Mouse (Mus musculus) CH12.LX (cell line): ENCODE results near the gene Slc9a8. TPM values are rescaled to one million over a fixed set of nuclear protein-coding genes. Genes with fewer than 3 reads are reported as not detected.
A peak's percentile ranks its signal among the peaks of the same experiment; 100 is the strongest.

Experiments
- DNase-seq: peaks from one replicate; pipeline ENCODE4 v3.0.0-alpha.2; 2013; ENCODE audit errors: extremely low read depth
- H3K27ac ChIP-seq: 2 replicates; pipeline ENCODE4 v1.5.1; 2012; ENCODE audit warnings: low read depth, mild to moderate bottlenecking, control low read depth, moderate library complexity; ENCODE audit not compliant: insufficient read depth
- H3K27me3 ChIP-seq: replicated peaks from 2 replicates; pipeline ENCODE3; 2012; ENCODE audit warnings: inconsistent platforms
- H3K36me3 ChIP-seq, 2 experiments: replicated peaks in 1 of 2; 2 replicates each; pipeline versions ENCODE3 to v1.6.1; 2012; ENCODE audit warnings: inconsistent platforms in 1 of 2, low read length in 1 of 2, mild to moderate bottlenecking in 1 of 2, mixed read lengths in 1 of 2, moderate library complexity in 1 of 2; ENCODE audit not compliant: control insufficient read depth in 1 of 2, insufficient read depth in 1 of 2
- H3K4me1 ChIP-seq, 2 experiments: 2 replicates each; pipeline ENCODE4 v1.6.1; 2012; ENCODE audit warnings: inconsistent platforms in 1 of 2, moderate library complexity in 1 of 2; ENCODE audit not compliant: insufficient read depth in 2 of 2, control insufficient read depth in 1 of 2
- H3K4me2 ChIP-seq: 2 replicates; pipeline ENCODE4 v1.6.1; 2012; ENCODE audit warnings: low read depth, mild to moderate bottlenecking, control low read depth; ENCODE audit not compliant: poor library complexity, insufficient read depth, severe bottlenecking
- H3K4me3 ChIP-seq, 3 experiments: fragments of 150-350 bp in 1 of 3; sonication (generic) in 1 of 3; replicated peaks in 1 of 3; 2 replicates each; pipeline versions ENCODE3 to v1.5.1; 2011 to 2012; ENCODE audit warnings: low read depth in 2 of 3, low read length in 2 of 3, mild to moderate bottlenecking in 2 of 3, moderate library complexity in 2 of 3, control low read depth in 1 of 3, improper control_type of control experiment in 1 of 3, inconsistent platforms in 1 of 3, mixed read lengths in 1 of 3; ENCODE audit not compliant: poor library complexity in 1 of 3
- H3K79me2 ChIP-seq: replicated peaks from 2 replicates; pipeline ENCODE4 v1.6.1; 2012; ENCODE audit warnings: mild to moderate bottlenecking, moderate library complexity; ENCODE audit not compliant: control insufficient read depth, poor library complexity, insufficient read depth, severe bottlenecking; ENCODE audit errors: extremely low read depth
- H3K9ac ChIP-seq: 2 replicates; pipeline ENCODE4 v1.6.1; 2012; ENCODE audit warnings: low read depth, mild to moderate bottlenecking, control low read depth, moderate library complexity; ENCODE audit not compliant: insufficient read depth
- H3K9me3 ChIP-seq: replicated peaks from 2 replicates; pipeline ENCODE3; 2012; ENCODE audit warnings: low read length, inconsistent platforms, mixed read lengths
- BHLHE40 ChIP-seq: IDR thresholded peaks from 2 replicates; pipeline ENCODE4 v1.6.1; 2011; ENCODE audit warnings: mild to moderate bottlenecking, low read depth, low read length, improper control_type of control experiment
- CHD1 ChIP-seq: IDR thresholded peaks from 2 replicates; pipeline ENCODE4 v1.6.1; 2012; ENCODE audit warnings: low read depth, low read length, improper control_type of control experiment, inconsistent platforms
- CHD2 ChIP-seq: IDR thresholded peaks from 2 replicates; pipeline ENCODE4 v1.6.1; 2011; ENCODE audit warnings: low read length, improper control_type of control experiment
- CTCF ChIP-seq, 2 experiments: IDR thresholded peaks in 1 of 2; conservative IDR thresholded peaks in 1 of 2; 2 replicates each; pipeline ENCODE4 v1.5.1; 2011 to 2012; ENCODE audit warnings: low read depth in 2 of 2, low read length in 2 of 2, improper control_type of control experiment in 1 of 2, inconsistent platforms in 1 of 2, mild to moderate bottlenecking in 1 of 2, moderate library complexity in 1 of 2
- E2F4 ChIP-seq: IDR thresholded peaks from 2 replicates; pipeline ENCODE4 v1.6.1; 2011; ENCODE audit warnings: low read depth, low read length, improper control_type of control experiment; ENCODE audit not compliant: insufficient replicate concordance
- ELF1 ChIP-seq: IDR thresholded peaks from 2 replicates; pipeline ENCODE4 v1.6.1; 2014; ENCODE audit warnings: low read depth, mild to moderate bottlenecking, inconsistent platforms, low read length, improper control_type of control experiment
- EP300 ChIP-seq: IDR thresholded peaks from 2 replicates; pipeline ENCODE4 v1.6.1; 2011; ENCODE audit warnings: low read length, improper control_type of control experiment
- ETS1 ChIP-seq: conservative IDR thresholded peaks from 2 replicates; pipeline ENCODE4 v1.6.1; 2012; ENCODE audit warnings: low read depth, mild to moderate bottlenecking, inconsistent platforms, low read length, improper control_type of control experiment, moderate library complexity
- GABPA ChIP-seq: IDR thresholded peaks from 2 replicates; pipeline ENCODE4 v1.6.1; 2012; ENCODE audit warnings: low read depth, low read length, improper control_type of control experiment, inconsistent platforms; ENCODE audit not compliant: insufficient replicate concordance
- HCFC1 ChIP-seq: IDR thresholded peaks from 2 replicates; pipeline ENCODE4 v1.6.1; 2012; ENCODE audit warnings: low read depth, mild to moderate bottlenecking, inconsistent platforms, low read length, improper control_type of control experiment
- IRF4 ChIP-seq: IDR thresholded peaks from 2 replicates; pipeline ENCODE4 v1.6.1; 2014; ENCODE audit warnings: low read depth, mild to moderate bottlenecking, inconsistent platforms, low read length, improper control_type of control experiment
- JUN ChIP-seq: IDR thresholded peaks from 2 replicates; pipeline ENCODE4 v1.6.1; 2011; ENCODE audit warnings: low read depth, mild to moderate bottlenecking, low read length, improper control_type of control experiment, moderate library complexity; ENCODE audit not compliant: insufficient read depth
- JUND ChIP-seq: conservative IDR thresholded peaks from 2 replicates; pipeline ENCODE4 v1.6.1; 2011; ENCODE audit warnings: low read depth, low read length, improper control_type of control experiment
- KAT2A ChIP-seq: IDR thresholded peaks from 2 replicates; pipeline ENCODE4 v1.6.1; 2012; ENCODE audit warnings: low read length, improper control_type of control experiment, inconsistent platforms; ENCODE audit not compliant: insufficient replicate concordance
- MAFK ChIP-seq: IDR thresholded peaks from 2 replicates; pipeline ENCODE4 v1.6.1; 2011; ENCODE audit warnings: low read length, improper control_type of control experiment; ENCODE audit not compliant: insufficient replicate concordance
- MAX ChIP-seq: IDR thresholded peaks from 2 replicates; pipeline ENCODE4 v1.6.1; 2011; ENCODE audit warnings: low read length, improper control_type of control experiment
- MAZ ChIP-seq: IDR thresholded peaks from 2 replicates; pipeline ENCODE4 v1.6.1; 2012; ENCODE audit warnings: low read depth, mild to moderate bottlenecking, inconsistent platforms, low read length, improper control_type of control experiment, moderate library complexity
- MEF2A ChIP-seq: IDR thresholded peaks from 2 replicates; pipeline ENCODE4 v1.6.1; 2014; ENCODE audit warnings: low read depth, mild to moderate bottlenecking, inconsistent platforms, low read length, improper control_type of control experiment, borderline replicate concordance
- MXI1 ChIP-seq: IDR thresholded peaks from 2 replicates; pipeline ENCODE4 v1.6.1; 2011; ENCODE audit warnings: mild to moderate bottlenecking, low read depth, low read length, improper control_type of control experiment
- MYC ChIP-seq: IDR thresholded peaks from 2 replicates; pipeline ENCODE4 v1.6.1; 2011; ENCODE audit warnings: low read depth, mild to moderate bottlenecking, improper control_type of control experiment, low read length
- NELFE ChIP-seq: IDR thresholded peaks from 2 replicates; pipeline ENCODE4 v1.6.1; 2011; ENCODE audit warnings: low read depth, low read length, improper control_type of control experiment
- NRF1 ChIP-seq: IDR thresholded peaks from 2 replicates; pipeline ENCODE4 v1.6.1; 2014; ENCODE audit warnings: low read depth, mild to moderate bottlenecking, inconsistent platforms, low read length, improper control_type of control experiment, moderate library complexity
- PAX5 ChIP-seq: IDR thresholded peaks from 2 replicates; pipeline ENCODE4 v1.6.1; 2012; ENCODE audit warnings: low read length, inconsistent platforms, mixed read lengths
- POLR2A ChIP-seq: IDR thresholded peaks from 2 replicates; pipeline ENCODE4 v1.6.1; 2011; ENCODE audit warnings: low read depth, mild to moderate bottlenecking, improper control_type of control experiment, low read length
- POLR2AphosphoS2 ChIP-seq: IDR thresholded peaks from 2 replicates; pipeline ENCODE4 v1.6.1; 2011; ENCODE audit warnings: low read depth, low read length, improper control_type of control experiment
- RAD21 ChIP-seq: IDR thresholded peaks from 2 replicates; pipeline ENCODE4 v1.6.1; 2011; ENCODE audit warnings: low read depth, mild to moderate bottlenecking, low read length, improper control_type of control experiment, moderate library complexity
- RCOR1 ChIP-seq: conservative IDR thresholded peaks from 2 replicates; pipeline ENCODE4 v1.6.1; 2012; ENCODE audit warnings: low read depth, mild to moderate bottlenecking, inconsistent platforms, low read length, improper control_type of control experiment
- SIN3A ChIP-seq: IDR thresholded peaks from 2 replicates; pipeline ENCODE4 v1.6.1; 2012; ENCODE audit warnings: low read length, improper control_type of control experiment, inconsistent platforms
- SMC3 ChIP-seq: IDR thresholded peaks from 2 replicates; pipeline ENCODE4 v1.6.1; 2011; ENCODE audit warnings: low read depth, low read length, improper control_type of control experiment
- TBP ChIP-seq: conservative IDR thresholded peaks from 2 replicates; pipeline ENCODE4 v1.6.1; 2011; ENCODE audit warnings: low read depth, low read length, improper control_type of control experiment
- TCF12 ChIP-seq: IDR thresholded peaks from 2 replicates; pipeline ENCODE4 v1.6.1; 2014; ENCODE audit warnings: low read depth, mild to moderate bottlenecking, inconsistent platforms, low read length, improper control_type of control experiment
- UBTF ChIP-seq: IDR thresholded peaks from 2 replicates; pipeline ENCODE4 v1.6.1; 2012; ENCODE audit warnings: low read depth, mild to moderate bottlenecking, inconsistent platforms, low read length, improper control_type of control experiment, moderate library complexity
- USF1 ChIP-seq: IDR thresholded peaks from 2 replicates; pipeline ENCODE4 v1.6.1; 2014; ENCODE audit warnings: low read depth, mild to moderate bottlenecking, inconsistent platforms, low read length, improper control_type of control experiment
- USF2 ChIP-seq: conservative IDR thresholded peaks from 2 replicates; pipeline ENCODE4 v1.6.1; 2011; ENCODE audit warnings: low read depth, low read length, improper control_type of control experiment
- ZC3H11A ChIP-seq: IDR thresholded peaks from 2 replicates; pipeline ENCODE4 v1.6.1; 2012; ENCODE audit warnings: low read depth, mild to moderate bottlenecking, inconsistent platforms, low read length, improper control_type of control experiment
- ZKSCAN1 ChIP-seq: IDR thresholded peaks from 2 replicates; pipeline ENCODE4 v1.6.1; 2012; ENCODE audit warnings: low read depth, inconsistent platforms, low read length, improper control_type of control experiment, borderline replicate concordance
- ZMIZ1 ChIP-seq: IDR thresholded peaks from 2 replicates; pipeline ENCODE4 v1.6.1; 2012; ENCODE audit warnings: low read depth, mild to moderate bottlenecking, inconsistent platforms, low read length, improper control_type of control experiment
- ZNF384 ChIP-seq: IDR thresholded peaks from 2 replicates; pipeline ENCODE4 v1.6.1; 2012; ENCODE audit warnings: low read depth, low read length, improper control_type of control experiment, inconsistent platforms
- dilution Hi-C: fragments of 300-500 bp; cut with MboI; formaldehyde crosslinking; loops from 2 replicates; pipeline ENCODE4 v1.14.3; 2020; ENCODE audit warnings: low sequenced_read_pairs; ENCODE audit not compliant: extremely low pct_unique_long_range_greater_than_20kb, extremely low pct_ligation_motif_present
- in situ Hi-C: fragments of 300-500 bp; cut with MboI; formaldehyde crosslinking; loops from 3 replicates; pipeline ENCODE4 v1.14.3; 2019; ENCODE audit warnings: low sequenced_read_pairs, low pct_ligation_motif_present, low pct_unique_long_range_greater_than_20kb, mixed read lengths
- polyA plus RNA-seq: library from polyadenylated mRNA; unstranded; fragments of >175 nt; gene quantifications from 2 replicates; pipeline ENCODE4 v1.2.1, GENCODE M21; 2012; ENCODE audit warnings: low read depth; ENCODE audit not compliant: insufficient read length
- total RNA-seq, 2 experiments: library from RNA; depleted of rRNA; stranded (reverse); fragments of 300-350 nt in 1 of 2; fragments of >200 nt in 1 of 2; gene quantifications; 2 replicates each; pipeline ENCODE4 v1.2.3; 2012 to 2014

Slc9a8 gene
- total and polyA plus RNA-seq, 3 experiments, result 14.5 to 26.0 (median 25.0) TPM

DNA sequence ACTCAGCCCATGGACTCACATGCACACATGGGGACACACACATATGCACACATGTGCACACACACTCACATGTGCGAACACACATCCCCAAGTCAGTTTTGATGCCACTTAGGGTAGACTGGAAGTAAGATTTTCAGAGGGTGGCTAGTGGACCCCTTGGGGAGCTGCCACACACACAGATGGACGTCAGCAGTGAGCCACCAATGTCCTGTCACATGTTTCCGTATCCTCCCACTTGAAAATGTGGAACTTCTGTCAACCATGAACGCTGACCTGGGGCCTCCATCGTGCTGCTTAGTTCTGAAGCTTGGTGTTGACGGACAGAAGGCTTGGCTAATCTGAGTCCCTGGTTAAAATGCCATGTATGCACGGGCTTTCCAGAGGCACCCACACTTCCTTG, 39.9 kb upstream of the Slc9a8 start:
- no peaks in the 10 kb centered on the region for H3K79me2 ChIP-seq
- H3K9ac ChIP-seq, result peak overlapping the region; percentile 25; the same call in 1 of the 2 replicates
- H3K27ac ChIP-seq, result peak overlapping the region; percentile 82
- H3K4me3 ChIP-seq, result peak overlapping the region in 2 of 3 experiments; percentile 34 to 67
- H3K9me3 ChIP-seq, result no peaks in the 10 kb centered on the region
- H3K4me2 ChIP-seq, result no peak overlapping the region; the same call in 1 of the 2 replicates
- dilution Hi-C loops, result no loop called here
- H3K27me3 ChIP-seq, result no peaks in the 10 kb centered on the region
- H3K4me1 ChIP-seq, result peaks cover 48 to 85% of the 10 kb centered on the region in 2 experiments
- in situ Hi-C loops, result no loop called here
- peaks cover 0 to 24% of the 10 kb centered on the region in 2 experiments for H3K36me3 ChIP-seq
- peak; percentile 69 for DNase-seq
- TF ChIP-seq ZKSCAN1 (no peak), JUND (no peak), CHD1 (no peak), PAX5 (no peak), EP300 (peak; percentile 34; the same call in 1 of the 2 replicates), POLR2AphosphoS2 (no peak), ZMIZ1 (0 out of 2 replicates have a peak, but pooled peaks have one; percentile 44), UBTF (no peak), KAT2A (no peak), HCFC1 (no peak), MAZ (no peak), ZNF384 (no peak), E2F4 (no peak), USF2 (no peak), JUN (no peak), GABPA (no peak), POLR2A (0 out of 2 replicates have a peak, but pooled peaks have one; percentile 18), ZC3H11A (no peak), MAX (peak; percentile 80), RAD21 (no peak), MAFK (no peak), SMC3 (no peak), NRF1 (no peak), CTCF (conservative IDR thresholded peaks at IDR 0.05 in 1 of 2, IDR thresholded peaks at IDR 0.05 in 1 of 2; ENCODE audit: low read depth in 2 of 2, low read length in 2 of 2) (no peak), ELF1 (no peak), ETS1 (peak; percentile 82), RCOR1 (no peak), BHLHE40 (peak; percentile 78), IRF4 (no peak), USF1 (peak; percentile 42), SIN3A (no peak; the same call in 1 of the 2 replicates), MXI1 (peak; percentile 46), TBP (peak; percentile 61; the same call in 1 of the 2 replicates), MEF2A (peak; percentile 36; the same call in 1 of the 2 replicates), TCF12 (peak; percentile 50; the same call in 1 of the 2 replicates), NELFE (0 out of 2 replicates have a peak, but pooled peaks have one; percentile 36), MYC (no peak; the same call in 1 of the 2 replicates), CHD2 (0 out of 2 replicates have a peak, but pooled peaks have one; percentile 49)
